Comparison of ENCODE assay signal across 15 mouse cellular contexts in genomic region chr4:32374751-32375582, GRCm38 (mm10).
DNase-seq lines count a peak whose midpoint lies in the region; ATAC-seq lines count a peak whose summit lies in the region.
"Had no signal": no experiment of that assay in that cellular context is flagged by ENCODE, and none has a peak within 500 bp of the region (broad histone marks: within the 10 kb centered on the region; RNA-seq: fewer than 3 reads in every experiment).

No protein-coding gene starts in this region.

- H3K4me2 ChIP-seq in lung, embryonic 15.5 days: no peak overlapping the region
- no peak overlapping the region for H3K4me2 ChIP-seq in forebrain, embryonic 14.5 days (ENCODE audit: low read length)
- no peak overlapping the region for H3K4me2 ChIP-seq in liver, embryonic 12.5 days
- H3K4me2 ChIP-seq: liver, embryonic 11.5 days; stomach, embryonic 15.5 days had no signal

- H3K9ac ChIP-seq in lung, embryonic 15.5 days: no peak overlapping the region
- no peak overlapping the region for H3K9ac ChIP-seq in forebrain, embryonic 14.5 days (ENCODE audit: low read length)
- H3K9ac ChIP-seq in liver, embryonic 12.5 days: no peak overlapping the region
- H3K9ac ChIP-seq: stomach, embryonic 15.5 days had no signal

- no peaks in the 10 kb centered on the region for H3K9me3 ChIP-seq in lung, embryonic 15.5 days
- H3K9me3 ChIP-seq in forebrain, embryonic 14.5 days (replicated peaks; ENCODE audit: control insufficient read depth, low read length): no peaks in the 10 kb centered on the region
- H3K9me3 ChIP-seq in liver, embryonic 12.5 days (replicated peaks): no peaks in the 10 kb centered on the region
- H3K9me3 ChIP-seq: stomach, embryonic 15.5 days had no signal

- no peak for DNase-seq in lung, postnatal 4 days
- peak; percentile 35 for DNase-seq in T-cell, adult 2 months (ENCODE audit: low spot score)
- peak; percentile 59 for DNase-seq in forebrain, embryonic 14.5 days (ENCODE audit: low spot score)
- no peak for DNase-seq in cerebellum, postnatal 25 days
- DNase-seq: adrenal gland, adult 8-10 months; kidney, adult 11 months; kidney, postnatal 4 days; lung, postnatal 36 days; thymus, postnatal 4 days had no signal

- no peak overlapping the region for H3K4me3 ChIP-seq in lung, embryonic 15.5 days
- H3K4me3 ChIP-seq in forebrain, embryonic 14.5 days (ENCODE audit: low read depth, low read length): no peak overlapping the region
- no peak overlapping the region for H3K4me3 ChIP-seq in liver, embryonic 12.5 days
- H3K4me3 ChIP-seq: myocyte; stomach, embryonic 15.5 days had no signal

- no peak for ATAC-seq in lung, embryonic 15.5 days (ENCODE audit: borderline replicate concordance, extremely low read depth, low FRiP score, low TSS enrichment)
- peak; percentile 36 for ATAC-seq in forebrain, embryonic 14.5 days
- peak; percentile 47 for ATAC-seq in inflammation-experienced regulatory T-cells, adult 6 months
- ATAC-seq in liver, embryonic 12.5 days: no peak

- 52% methylated on average over 10 of the region's 10 CpGs for WGBS in lung, embryonic 15.5 days
- WGBS in forebrain, embryonic 14.5 days: 38% methylated on average over 10 of the region's 10 CpGs
- 73% methylated on average over 10 of the region's 10 CpGs for WGBS in liver, embryonic 12.5 days (ENCODE audit: insufficient replicate concordance)

- H3K27ac ChIP-seq in lung, embryonic 15.5 days: peak overlapping the region; percentile 57; the same call in 1 of the 2 replicates
- H3K27ac ChIP-seq in forebrain, embryonic 14.5 days (ENCODE audit: low read depth, low read length): peak overlapping the region; percentile 59; the same call in 1 of the 2 replicates
- no peak overlapping the region for H3K27ac ChIP-seq in liver, embryonic 12.5 days
- H3K27ac ChIP-seq: stomach, embryonic 15.5 days had no signal

- H3K4me1 ChIP-seq in lung, embryonic 15.5 days: peaks cover 37% of the 10 kb centered on the region
- H3K4me1 ChIP-seq in forebrain, embryonic 14.5 days (ENCODE audit: control insufficient read depth, insufficient read depth, low read length): peaks cover 51% of the 10 kb centered on the region
- peaks cover 6% of the 10 kb centered on the region; the same call in 1 of the 2 replicates for H3K4me1 ChIP-seq in liver, embryonic 12.5 days

- no peaks in the 10 kb centered on the region for H3K36me3 ChIP-seq in lung, embryonic 15.5 days
- H3K36me3 ChIP-seq in forebrain, embryonic 14.5 days (ENCODE audit: control insufficient read depth, insufficient read depth, low read length): no peaks in the 10 kb centered on the region
- no peaks in the 10 kb centered on the region for H3K36me3 ChIP-seq in liver, embryonic 12.5 days
- H3K36me3 ChIP-seq: stomach, embryonic 15.5 days had no signal

- H3K27me3 ChIP-seq in lung, embryonic 15.5 days: no peaks in the 10 kb centered on the region
- H3K27me3 ChIP-seq in forebrain, embryonic 14.5 days (replicated peaks; ENCODE audit: control insufficient read depth, insufficient read depth, low read length): no peaks in the 10 kb centered on the region
- H3K27me3 ChIP-seq in liver, embryonic 12.5 days (replicated peaks): 0 out of 2 replicates have a peak, but pooled peaks cover 1% of the 10 kb centered on the region
- H3K27me3 ChIP-seq: stomach, embryonic 15.5 days had no signal

Comparison
In these comparisons a context has a peak if more than half of its experiments do, and no peak if none do; other contexts are left out.
1. ATAC-seq: peak in forebrain, embryonic 14.5 days (single experiment) and inflammation-experienced regulatory T-cells, adult 6 months (single experiment); none in lung, embryonic 15.5 days (single experiment) and liver, embryonic 12.5 days (single experiment).
2. DNase-seq: peak in T-cell, adult 2 months (single experiment) and forebrain, embryonic 14.5 days (single experiment); none in lung, postnatal 4 days (0 of 2) and cerebellum, postnatal 25 days (0 of 2).